Mouse (Mus musculus): Measurements from ENCODE around the gene Gal3st2. TPM values are rescaled to one million over a fixed set of nuclear protein-coding genes. Genes with fewer than 3 reads are reported as not detected.
"Not testable (repeated sequence)": the region's sequence is repeated elsewhere in the genome, so short reads cannot be mapped to it uniquely, and the experiment has no call there.

The Gal3st2 gene
- polyA plus RNA-seq (2016; fragmentation: Nextera tagmentation; extraction: Ambion mirVana), result 0.08 TPM in 1 of 2 replicates, not detected in the other

DNA sequence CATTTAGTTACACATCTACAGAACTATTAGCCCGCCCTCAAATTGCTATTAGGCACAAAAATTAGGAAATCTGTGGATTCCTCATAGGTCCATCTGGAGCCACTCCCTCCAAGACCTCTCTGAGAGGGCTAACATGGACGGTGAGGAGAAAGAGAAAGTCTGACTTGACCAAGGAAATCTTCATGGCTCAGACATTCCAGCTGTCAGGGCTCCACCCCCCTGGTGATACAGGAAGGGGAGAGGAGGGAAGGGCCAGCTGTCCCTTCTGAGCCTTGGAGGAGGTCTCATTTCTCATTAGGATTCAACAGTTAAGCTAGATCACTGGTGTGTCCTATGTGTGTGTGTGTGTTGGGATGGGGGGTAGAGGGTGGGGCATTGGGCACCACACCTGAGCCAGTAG is at the start of gene Gal3st2:
Gal3st2 (plus strand) TSS at position 259 of the 400 bp plus-strand sequence.
- H3K27me3 ChIP-seq; H3K4me1 ChIP-seq; H3K36me3 ChIP-seq; H3K9ac ChIP-seq (replicated peaks); H3K27ac ChIP-seq (replicated peaks); ATAC-seq (ENCODE audit: low FRiP score, low read depth); H3K9me3 ChIP-seq; H3K4me2 ChIP-seq (replicated peaks); H3K4me3 ChIP-seq: not testable (repeated sequence)
- 49% methylated on average over 2 of the region's 2 CpGs for WGBS

DNA sequence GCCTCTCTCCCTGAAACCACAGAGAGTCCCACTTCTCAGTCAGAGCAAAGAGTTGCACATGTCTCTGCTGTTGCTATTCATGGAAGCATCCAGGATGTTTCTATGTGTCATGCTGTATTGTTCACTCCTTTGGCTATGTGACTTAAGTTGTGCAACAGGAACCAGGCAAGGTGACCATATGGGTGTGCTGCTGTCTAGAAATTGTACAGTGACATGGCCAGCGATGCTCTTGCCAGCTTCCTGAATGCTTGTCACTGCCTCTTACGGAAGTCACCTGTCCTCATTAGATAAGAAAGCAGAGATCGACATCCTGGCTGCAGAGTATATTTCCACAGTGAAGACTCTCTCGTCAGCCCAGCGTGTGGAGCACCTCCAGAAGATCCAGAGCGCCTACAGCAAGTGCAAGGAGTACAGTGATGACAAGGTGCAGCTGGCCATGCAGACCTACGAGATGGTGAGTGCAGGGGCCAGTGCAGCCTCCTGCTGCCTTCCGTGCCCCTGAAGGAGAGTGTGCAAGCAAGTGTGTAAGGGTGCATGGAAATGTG is 49.5 kb upstream of the Gal3st2 start:
- H3K27ac ChIP-seq (replicated peaks), result no peak overlapping the region
- peaks cover 93% of the 10 kb centered on the region for H3K36me3 ChIP-seq
- no peak overlapping the region for H3K9ac ChIP-seq (replicated peaks)
- no peaks in the 10 kb centered on the region for H3K27me3 ChIP-seq
- no peak for ATAC-seq (ENCODE audit: low FRiP score, low read depth)
- no peaks in the 10 kb centered on the region for H3K9me3 ChIP-seq
- H3K4me2 ChIP-seq (replicated peaks), result no peak overlapping the region
- 96% methylated on average over 8 of the region's 8 CpGs for WGBS
- no peaks in the 10 kb centered on the region for H3K4me1 ChIP-seq
- H3K4me3 ChIP-seq, result no peak overlapping the region

DNA sequence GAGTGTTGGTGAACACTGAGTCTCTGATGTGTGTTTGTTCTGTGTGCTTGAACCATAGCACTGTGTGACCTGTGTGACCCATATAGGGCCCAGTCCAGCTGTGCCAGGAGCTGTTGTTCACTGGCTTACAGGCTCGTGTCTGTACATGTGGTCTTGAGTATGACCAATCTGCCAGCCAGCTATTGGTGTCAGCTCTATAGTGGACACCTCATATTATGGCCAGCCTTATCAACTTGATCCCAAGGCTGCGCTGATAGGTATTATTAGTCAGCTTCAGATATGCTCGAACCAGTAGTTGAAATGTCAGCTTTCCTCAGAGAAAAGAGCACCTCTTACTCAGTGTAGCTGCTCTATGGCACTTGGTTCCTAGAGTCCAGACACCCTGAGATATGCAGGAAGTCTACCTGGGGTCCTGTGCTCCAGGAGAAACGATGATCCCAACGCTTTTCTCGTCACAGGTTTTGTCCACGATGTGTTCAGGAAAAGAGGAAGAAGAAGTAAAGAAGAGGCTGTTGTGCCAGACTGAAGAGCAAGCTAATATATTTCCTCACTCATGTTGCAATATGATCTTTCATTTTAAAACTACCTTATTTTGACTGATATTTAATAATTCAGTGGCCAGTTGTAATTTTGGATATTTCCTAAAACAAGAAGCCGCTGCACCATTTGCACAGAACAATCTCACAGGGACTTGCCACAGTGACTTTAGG is 43.1 kb upstream of the Gal3st2 start:
- Histone ChIP-seq H3K36me3 (peaks cover 82% of the 10 kb centered on the region), H3K9me3 (no peaks in the 10 kb centered on the region), H3K27me3 (no peaks in the 10 kb centered on the region), H3K27ac (replicated peaks) (no peak overlapping the region), H3K4me3 (no peak overlapping the region), H3K4me2 (replicated peaks) (no peak overlapping the region), H3K4me1 (no peaks in the 10 kb centered on the region), H3K9ac (replicated peaks) (no peak overlapping the region)
- ATAC-seq (ENCODE audit: low FRiP score, low read depth), result no peak
- WGBS, result 94% methylated on average over 8 of the region's 8 CpGs

DNA sequence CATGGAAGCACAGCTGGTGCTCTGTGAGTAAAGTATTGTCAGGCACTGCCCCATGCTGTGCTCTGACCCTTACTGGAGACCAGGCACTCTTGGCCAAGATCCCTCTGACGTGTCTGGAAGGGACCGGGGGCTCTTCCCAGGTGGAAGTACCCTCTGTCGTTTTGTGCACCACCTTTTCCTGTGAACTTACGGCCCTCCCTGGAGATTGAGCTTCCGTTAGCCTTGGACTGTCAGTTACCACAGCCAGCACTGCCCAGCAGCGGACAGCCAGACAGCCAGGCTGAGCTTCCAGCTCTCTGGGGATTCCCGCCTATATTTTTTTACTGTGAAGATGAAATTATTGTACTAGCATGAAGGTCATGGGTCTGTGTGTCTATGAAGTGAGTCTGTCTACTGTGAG is 42.4 kb upstream of the Gal3st2 start:
- WGBS, result 83% methylated on average over 7 of the region's 7 CpGs
- no peaks in the 10 kb centered on the region for H3K27me3 ChIP-seq
- peaks cover 74% of the 10 kb centered on the region for H3K36me3 ChIP-seq
- no peak overlapping the region for H3K9ac ChIP-seq (replicated peaks)
- no peak overlapping the region for H3K4me3 ChIP-seq
- no peak for ATAC-seq (ENCODE audit: low FRiP score, low read depth)
- no peaks in the 10 kb centered on the region for H3K9me3 ChIP-seq
- H3K4me2 ChIP-seq (replicated peaks), result no peak overlapping the region
- no peaks in the 10 kb centered on the region for H3K4me1 ChIP-seq
- no peak overlapping the region for H3K27ac ChIP-seq (replicated peaks)

DNA sequence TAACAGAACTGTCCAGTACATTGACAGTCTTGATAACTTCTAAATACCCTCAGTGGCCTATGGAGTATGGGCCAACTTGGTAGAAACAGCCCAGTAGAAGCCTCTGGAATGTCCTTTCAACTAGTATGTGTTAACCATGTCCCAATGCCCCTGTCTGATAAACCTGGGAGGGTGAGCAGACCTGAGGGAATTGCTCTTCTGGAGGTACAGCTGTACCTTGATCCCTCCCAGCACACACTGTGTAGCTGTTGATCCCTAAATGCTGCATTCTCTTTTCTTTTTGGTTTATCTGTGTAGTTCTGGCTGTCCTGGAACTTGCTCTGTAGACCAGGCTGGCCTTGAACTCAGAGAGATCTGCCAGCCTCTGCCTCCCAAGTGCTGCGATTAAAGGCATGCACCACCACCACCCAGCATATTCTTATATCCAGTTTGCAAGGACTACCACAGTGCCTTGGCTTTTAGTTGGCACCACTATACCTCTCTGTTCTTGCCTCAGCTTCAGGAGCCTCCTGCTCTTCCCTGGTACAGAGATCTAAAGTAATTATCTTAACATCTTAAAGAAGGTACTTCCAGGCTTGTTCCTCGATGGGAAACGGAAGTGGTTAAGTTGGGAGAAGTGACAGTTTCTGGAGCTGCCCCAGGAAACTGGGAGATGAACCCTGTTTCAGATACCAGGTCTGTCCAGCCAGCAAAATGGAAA is 37.2 kb upstream of the Gal3st2 start:
- no peaks in the 10 kb centered on the region for H3K27me3 ChIP-seq
- H3K27ac ChIP-seq (replicated peaks), result peak overlapping the region; percentile 93
- no peak overlapping the region; the same call in 1 of the 2 replicates for H3K4me2 ChIP-seq (replicated peaks)
- 83% methylated on average over 3 of the region's 3 CpGs for WGBS
- no peak for ATAC-seq (ENCODE audit: low FRiP score, low read depth)
- H3K36me3 ChIP-seq, result peaks cover 22% of the 10 kb centered on the region
- no peaks in the 10 kb centered on the region for H3K9me3 ChIP-seq
- peaks cover 13% of the 10 kb centered on the region for H3K4me1 ChIP-seq
- no peak overlapping the region for H3K9ac ChIP-seq (replicated peaks)
- no peak overlapping the region for H3K4me3 ChIP-seq

DNA sequence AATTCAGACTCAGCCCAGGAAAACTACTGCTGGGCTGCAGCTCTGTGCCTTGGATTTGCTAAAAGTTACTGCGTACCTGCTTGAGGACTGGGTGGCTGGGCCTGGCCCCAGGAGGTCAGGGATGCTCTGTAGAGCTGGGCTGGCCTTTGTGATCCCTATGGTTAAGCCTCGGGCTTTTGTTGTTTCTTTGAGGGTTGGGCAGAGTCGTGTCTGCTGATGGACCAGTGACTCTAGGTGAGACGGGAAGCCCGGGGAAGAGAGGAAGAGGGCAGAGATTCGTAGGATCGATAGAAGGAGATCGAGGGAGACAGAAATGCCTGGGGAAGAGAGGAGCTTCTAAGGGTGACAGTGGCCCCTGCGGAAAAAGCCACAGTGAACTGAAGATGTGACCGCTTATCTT is 36.5 kb upstream of the Gal3st2 start, which contains the start of gene D2hgdh:
D2hgdh (plus strand) TSS at position 301 of the 400 bp plus-strand sequence.
- H3K27ac ChIP-seq (replicated peaks), result peak within 1 kb of the TSS; percentile 93
- peak within 1 kb of the TSS; percentile 61 for H3K4me3 ChIP-seq
- H3K36me3 ChIP-seq, result peaks cover 15% of the 10 kb centered on the region
- ATAC-seq (ENCODE audit: low FRiP score, low read depth), result peak; percentile 31
- H3K4me2 ChIP-seq (replicated peaks), result peak within 1 kb of the TSS; percentile 66
- H3K27me3 ChIP-seq, result no peaks in the 10 kb centered on the region
- H3K9ac ChIP-seq (replicated peaks), result peak within 1 kb of the TSS; percentile 57
- peaks cover 13% of the 10 kb centered on the region for H3K4me1 ChIP-seq
- WGBS, result 3% methylated on average over 10 of the region's 10 CpGs
- no peaks in the 10 kb centered on the region for H3K9me3 ChIP-seq

DNA sequence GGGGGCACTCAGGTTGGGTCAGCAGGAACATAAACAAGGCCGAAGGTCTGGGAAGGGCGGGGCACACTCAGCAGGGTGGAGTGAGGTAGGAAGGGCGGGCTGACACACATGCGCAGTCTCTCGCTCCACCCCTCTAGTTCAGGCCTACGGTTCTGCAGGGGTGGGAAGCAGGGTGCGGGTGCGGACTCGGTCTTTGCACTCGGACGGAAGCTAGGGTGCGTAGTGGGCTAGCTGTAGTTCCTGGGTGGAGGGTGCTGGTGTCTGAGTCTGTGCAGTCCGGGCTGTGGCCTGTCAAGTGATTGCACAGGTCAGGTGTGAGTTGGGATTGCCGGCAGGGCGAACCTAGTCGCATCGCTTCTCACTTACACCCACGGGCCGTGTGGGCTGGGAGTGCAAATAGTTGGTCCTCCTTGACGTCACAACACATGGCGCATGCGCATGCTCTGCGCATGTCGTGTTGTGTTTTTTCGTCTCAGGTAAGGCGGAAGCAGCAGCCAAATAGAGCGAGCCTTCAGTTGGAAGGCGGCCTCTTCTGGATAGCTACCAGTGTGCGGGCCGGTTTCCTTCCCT is 35.9 kb upstream of the Gal3st2 start:
- Histone ChIP-seq H3K4me1 (peaks cover 13% of the 10 kb centered on the region), H3K9me3 (no peaks in the 10 kb centered on the region), H3K36me3 (peaks cover 15% of the 10 kb centered on the region; the same call in 1 of the 2 replicates), H3K4me3 (peak overlapping the region; percentile 61), H3K4me2 (replicated peaks) (peak overlapping the region; percentile 66), H3K9ac (replicated peaks) (peak overlapping the region; percentile 57), H3K27ac (replicated peaks) (peak overlapping the region; percentile 93), H3K27me3 (no peaks in the 10 kb centered on the region)
- ATAC-seq (ENCODE audit: low FRiP score, low read depth), result peak; percentile 95
- under 1% methylated on average over 30 of the region's 30 CpGs for WGBS

DNA sequence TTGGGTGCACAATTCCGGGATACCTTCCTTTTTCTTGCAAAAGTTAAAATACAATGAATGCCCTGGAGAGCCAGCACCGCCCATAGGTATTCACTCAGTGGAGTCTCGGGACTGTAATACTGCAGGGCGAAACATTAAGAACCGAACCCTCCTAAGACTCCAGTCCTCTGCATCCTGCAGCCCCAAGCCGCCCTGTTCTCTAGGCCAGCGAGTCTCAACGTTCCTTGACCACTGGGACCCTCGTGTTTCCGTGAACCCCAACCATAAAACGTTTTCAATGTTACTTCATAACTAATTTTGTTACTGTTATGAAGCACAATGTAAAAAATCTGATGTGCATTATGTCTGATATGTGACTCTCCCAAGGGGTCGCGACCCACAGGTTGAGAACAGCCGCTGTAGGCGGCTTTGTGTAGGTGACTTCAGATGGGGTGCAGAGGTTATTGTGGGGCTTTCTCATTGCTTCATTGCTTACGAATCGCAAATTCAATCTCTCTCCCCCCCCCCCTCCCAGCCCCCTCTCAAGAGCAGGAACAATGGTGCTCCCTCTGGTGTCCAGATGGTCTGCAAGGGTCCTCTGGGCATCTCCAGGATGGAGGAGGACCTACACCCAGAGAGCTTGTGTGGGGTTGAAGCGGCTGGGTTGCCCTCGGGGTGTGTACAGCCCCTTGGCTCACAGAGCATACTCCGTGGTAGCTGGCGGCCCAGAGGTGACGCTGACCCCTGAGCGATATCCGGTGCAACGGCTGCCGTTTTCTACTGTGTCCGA is 35.2 kb upstream of the Gal3st2 start:
- 0 out of 2 replicates have a peak, but pooled peaks have one; percentile 35 for ATAC-seq (ENCODE audit: low FRiP score, low read depth)
- Histone ChIP-seq H3K9ac (replicated peaks) (peak overlapping the region; percentile 57), H3K4me1 (peaks cover 13% of the 10 kb centered on the region), H3K9me3 (no peaks in the 10 kb centered on the region), H3K4me3 (peak overlapping the region; percentile 61), H3K36me3 (peaks cover 10% of the 10 kb centered on the region; the same call in 1 of the 2 replicates), H3K27ac (replicated peaks) (peak overlapping the region; percentile 93), H3K4me2 (replicated peaks) (peak overlapping the region; percentile 66), H3K27me3 (no peaks in the 10 kb centered on the region)
- 45% methylated on average over 27 of the region's 27 CpGs for WGBS

DNA sequence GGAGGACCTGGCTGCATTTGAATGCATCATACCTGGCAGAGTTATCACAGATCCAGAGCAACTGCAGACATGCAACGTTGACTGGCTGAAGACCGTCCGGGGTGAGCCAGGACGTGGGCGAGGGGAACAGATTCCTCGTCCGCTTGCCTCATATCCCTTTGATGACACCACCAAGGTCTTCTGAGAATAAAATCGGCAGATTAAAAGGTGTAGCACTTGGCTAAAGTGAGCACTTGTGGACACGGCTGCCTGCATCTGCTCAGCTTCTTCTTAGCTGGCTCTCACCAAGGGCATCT is 34.6 kb upstream of the Gal3st2 start:
- ATAC-seq (ENCODE audit: low FRiP score, low read depth), result no peak
- peak overlapping the region; percentile 61; the same call in 1 of the 2 replicates for H3K4me3 ChIP-seq
- no peaks in the 10 kb centered on the region for H3K27me3 ChIP-seq
- H3K9ac ChIP-seq (replicated peaks), result no peak overlapping the region
- peaks cover 5% of the 10 kb centered on the region; the same call in 1 of the 2 replicates for H3K36me3 ChIP-seq
- no peak overlapping the region for H3K27ac ChIP-seq (replicated peaks)
- H3K4me1 ChIP-seq, result peaks cover 13% of the 10 kb centered on the region
- WGBS, result 94% methylated on average over 9 of the region's 9 CpGs
- H3K4me2 ChIP-seq (replicated peaks), result peak overlapping the region; percentile 66
- H3K9me3 ChIP-seq, result no peaks in the 10 kb centered on the region

DNA sequence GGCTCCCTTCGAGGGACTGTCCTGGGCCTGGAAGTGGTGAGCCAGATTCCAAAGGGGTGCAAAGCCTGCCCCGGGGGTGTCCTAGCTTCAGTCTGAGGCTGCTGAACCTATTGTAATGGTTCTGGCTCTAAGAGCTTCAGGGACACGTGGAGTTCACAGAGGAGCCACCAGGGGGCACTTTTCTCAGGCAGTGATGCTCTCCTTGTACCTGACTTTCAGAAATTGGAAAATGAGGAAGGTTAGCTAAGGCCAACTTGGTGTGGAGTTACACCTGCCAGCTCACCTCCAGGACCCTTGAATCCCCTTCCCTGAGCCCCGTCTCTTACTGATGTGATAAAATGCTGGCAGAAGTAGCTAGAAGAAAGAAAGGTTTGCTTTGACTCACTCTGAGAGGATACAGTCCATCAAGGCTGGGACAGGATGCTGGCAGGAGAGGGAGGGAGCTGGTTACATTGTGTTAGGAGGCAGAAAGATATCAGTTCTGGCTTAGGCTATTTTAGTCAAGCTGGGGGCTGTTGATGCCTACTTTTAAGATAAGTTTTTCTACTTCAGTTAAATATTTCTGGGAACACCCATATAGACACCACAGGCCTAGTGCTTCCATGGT is 28.2 kb upstream of the Gal3st2 start:
- H3K4me2 ChIP-seq (replicated peaks); H3K27me3 ChIP-seq; H3K27ac ChIP-seq (replicated peaks); H3K4me3 ChIP-seq; H3K9me3 ChIP-seq; ATAC-seq (ENCODE audit: low FRiP score, low read depth); H3K4me1 ChIP-seq; H3K9ac ChIP-seq (replicated peaks): not testable (repeated sequence)
- peaks cover 22% of the 10 kb centered on the region for H3K36me3 ChIP-seq
- 78% methylated on average over 3 of the region's 4 CpGs for WGBS

DNA sequence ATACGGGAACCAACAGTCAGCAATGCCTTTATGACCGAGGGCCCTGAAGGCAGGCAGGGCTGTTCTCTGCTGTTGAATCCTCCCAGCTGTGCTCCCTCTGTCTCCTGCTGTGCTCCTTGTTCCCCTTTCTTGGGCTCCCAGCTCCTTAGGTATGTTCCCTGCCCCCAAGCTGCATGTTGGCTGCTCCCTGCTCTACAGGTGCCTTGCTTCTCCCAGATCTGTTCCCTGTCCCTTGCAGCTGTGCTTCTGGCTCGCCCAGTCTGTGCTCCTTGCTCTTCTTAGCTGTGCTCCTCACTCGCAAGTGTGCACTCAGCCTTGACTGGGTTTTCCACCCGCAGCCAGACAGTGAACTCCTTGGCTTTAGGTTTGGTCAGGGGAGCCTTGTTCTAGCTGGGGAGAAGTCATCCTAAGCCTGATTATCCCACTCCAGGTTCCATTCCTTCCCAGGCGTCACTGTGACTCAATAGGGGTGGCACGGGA is 26.4 kb upstream of the Gal3st2 start:
- Histone ChIP-seq H3K27ac (replicated peaks) (no peak overlapping the region), H3K36me3 (peaks cover 27% of the 10 kb centered on the region), H3K27me3 (no peaks in the 10 kb centered on the region), H3K9me3 (no peaks in the 10 kb centered on the region), H3K9ac (replicated peaks) (no peak overlapping the region), H3K4me1 (no peaks in the 10 kb centered on the region), H3K4me2 (replicated peaks) (no peak overlapping the region), H3K4me3 (no peak overlapping the region)
- WGBS, result 86% methylated on average over 7 of the region's 7 CpGs
- no peak for ATAC-seq (ENCODE audit: low FRiP score, low read depth)

Data from midbrain, embryonic 12.5 days (tissue).